In the genomic region with DNA sequence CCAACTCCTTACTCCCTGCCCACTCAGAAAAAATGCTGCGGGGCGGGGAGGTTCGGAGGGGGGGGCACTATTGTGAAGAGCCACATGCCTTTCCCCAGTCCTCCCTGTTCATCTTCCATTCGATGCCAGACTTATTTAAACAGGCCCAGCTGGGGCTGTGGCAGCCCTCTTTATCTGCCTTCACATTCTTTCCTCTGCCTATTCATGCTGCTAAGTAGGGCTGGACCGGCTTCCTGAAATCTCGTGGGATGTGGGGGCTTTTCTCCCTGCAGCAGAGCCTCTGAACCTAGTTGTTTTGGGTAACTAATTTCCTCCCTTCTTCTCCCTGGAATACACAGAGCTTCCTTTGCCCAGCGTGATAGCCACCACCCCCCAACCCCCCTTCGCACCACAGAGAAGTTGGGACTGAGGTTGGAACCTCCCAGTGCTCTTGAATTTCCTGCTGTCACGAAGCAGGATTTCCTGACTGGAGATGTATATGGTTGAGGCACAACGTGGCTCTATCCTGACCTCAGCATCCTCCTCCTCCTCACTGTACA, we compare ENCODE assay signal across 9 mouse cellular contexts.
DNase-seq lines count a peak whose midpoint lies in the region; ATAC-seq and TF ChIP-seq lines count a peak whose summit lies in the region.
"Had no signal": no experiment of that assay in that cellular context is flagged by ENCODE, and none has a peak within 500 bp of the region (broad histone marks: within the 10 kb centered on the region; RNA-seq: fewer than 3 reads in every experiment).

No protein-coding gene starts in this region.

- H3K27ac ChIP-seq in intestine, embryonic 14.5 days (ENCODE audit: low read depth) = peak overlapping the region; percentile 29; the same call in 1 of the 2 replicates
- no peak overlapping the region for H3K27ac ChIP-seq in intestine, postnatal 0 days (ENCODE audit: low read depth, low read length)
- peak overlapping the region; percentile 87 to 88 for H3K27ac ChIP-seq in heart, embryonic 14.5 days (replicated peaks in 1 of 2; ENCODE audit: control insufficient read depth in 1 of 2, insufficient read depth in 1 of 2, low read depth in 2 of 2, low read length in 2 of 2)
- H3K27ac ChIP-seq in midbrain, embryonic 11.5 days (ENCODE audit: low read depth, low read length) = no peak overlapping the region; the same call in 1 of the 2 replicates

- no peak overlapping the region for H3K4me2 ChIP-seq in intestine, embryonic 14.5 days (ENCODE audit: low read length)
- H3K4me2 ChIP-seq in intestine, postnatal 0 days (replicated peaks; ENCODE audit: low read depth) = no peak overlapping the region
- peak overlapping the region; percentile 40 for H3K4me2 ChIP-seq in heart, embryonic 14.5 days (ENCODE audit: low read length)
- no peak overlapping the region for H3K4me2 ChIP-seq in midbrain, embryonic 11.5 days

- no peak overlapping the region for H3K9ac ChIP-seq in intestine, embryonic 14.5 days (ENCODE audit: low read length)
- H3K9ac ChIP-seq in intestine, postnatal 0 days (ENCODE audit: low read depth, low read length) = no peak overlapping the region
- peak overlapping the region; percentile 32; the same call in 1 of the 2 replicates for H3K9ac ChIP-seq in heart, embryonic 14.5 days (ENCODE audit: low read length)
- no peak overlapping the region for H3K9ac ChIP-seq in midbrain, embryonic 11.5 days (ENCODE audit: low read length)

- H3K27me3 ChIP-seq in intestine, embryonic 14.5 days (replicated peaks; ENCODE audit: control insufficient read depth, insufficient read depth, low read length) = no peaks in the 10 kb centered on the region
- H3K27me3 ChIP-seq in intestine, postnatal 0 days (replicated peaks; ENCODE audit: control insufficient read depth, insufficient read depth, low read length) = no peaks in the 10 kb centered on the region
- no peaks in the 10 kb centered on the region for H3K27me3 ChIP-seq in heart, embryonic 14.5 days (ENCODE audit: control insufficient read depth, insufficient read depth, low read length)
- H3K27me3 ChIP-seq in midbrain, embryonic 11.5 days (ENCODE audit: control insufficient read depth, insufficient read depth, low read length) = no peaks in the 10 kb centered on the region
- H3K27me3 ChIP-seq: CH12.LX had no signal

- no peak for ATAC-seq in intestine, embryonic 14.5 days (replicated peaks; ENCODE audit: low FRiP score, low TSS enrichment, low read depth)
- ATAC-seq in intestine, postnatal 0 days = no peak
- ATAC-seq in heart, embryonic 14.5 days (ENCODE audit: insufficient number of reproducible peaks, insufficient read depth, low FRiP score, low read depth) = peak; percentile 81
- peak; percentile 70 for ATAC-seq in midbrain, embryonic 11.5 days (ENCODE audit: low FRiP score)

- no peak for DNase-seq in intestine, embryonic 14.5 days (ENCODE audit: low spot score)
- peak; percentile 78 for DNase-seq in kidney, postnatal 14 days
- peak; percentile 87 for DNase-seq in midbrain, embryonic 11.5 days (ENCODE audit: low spot score, missing footprints)
- DNase-seq in urinary bladder, adult 18-20 months (ENCODE audit: low spot score in 2 of 2) = no peak
- no peak for DNase-seq in cerebellum, postnatal 36 days
- no peak for DNase-seq in cerebellum, postnatal 14 days

- H3K4me1 ChIP-seq in intestine, embryonic 14.5 days (replicated peaks; ENCODE audit: control insufficient read depth, insufficient read depth, low read length) = no peaks in the 10 kb centered on the region; the same call in 1 of the 2 replicates
- no peaks in the 10 kb centered on the region for H3K4me1 ChIP-seq in intestine, postnatal 0 days (replicated peaks; ENCODE audit: control insufficient read depth, insufficient read depth, low read length)
- H3K4me1 ChIP-seq in heart, embryonic 14.5 days (ENCODE audit: control insufficient read depth in 2 of 2, insufficient read depth in 2 of 2, low read length in 2 of 2) = peaks cover 23 to 36% of the 10 kb centered on the region in 2 experiments
- H3K4me1 ChIP-seq in midbrain, embryonic 11.5 days (ENCODE audit: control insufficient read depth, insufficient read depth, low read length) = peaks cover 9% of the 10 kb centered on the region

- H3K4me3 ChIP-seq in intestine, embryonic 14.5 days (ENCODE audit: low read depth, low read length) = no peak overlapping the region
- H3K4me3 ChIP-seq in intestine, postnatal 0 days (ENCODE audit: low read depth, low read length) = no peak overlapping the region
- no peak overlapping the region for H3K4me3 ChIP-seq in heart, embryonic 14.5 days (ENCODE audit: control insufficient read depth in 1 of 2, insufficient read depth in 1 of 2, low read depth in 1 of 2, low read length in 2 of 2)
- no peak overlapping the region for H3K4me3 ChIP-seq in midbrain, embryonic 11.5 days (ENCODE audit: low read depth, low read length)

- TF ChIP-seq CTCF in intestine, postnatal 0 days (IDR thresholded peaks at IDR 0.05; ENCODE audit: low read depth) = no peak

- 15% methylated on average over 10 of the region's 10 CpGs for WGBS in intestine, embryonic 14.5 days
- whole genome bisulfite sequencing in intestine, postnatal 0 days = 13% methylated on average over 10 of the region's 10 CpGs
- WGBS in heart, embryonic 14.5 days = 6% methylated on average over 10 of the region's 10 CpGs
- 14% methylated on average over 10 of the region's 10 CpGs for WGBS in midbrain, embryonic 11.5 days

- H3K36me3 ChIP-seq in intestine, embryonic 14.5 days (ENCODE audit: control insufficient read depth, insufficient read depth, low read length) = no peaks in the 10 kb centered on the region
- H3K36me3 ChIP-seq in intestine, postnatal 0 days (ENCODE audit: control insufficient read depth, insufficient read depth) = no peaks in the 10 kb centered on the region
- H3K36me3 ChIP-seq in heart, embryonic 14.5 days (ENCODE audit: control insufficient read depth, insufficient read depth, low read length) = no peaks in the 10 kb centered on the region
- H3K36me3 ChIP-seq in midbrain, embryonic 11.5 days (ENCODE audit: control insufficient read depth, insufficient read depth, low read length) = no peaks in the 10 kb centered on the region

- H3K9me3 ChIP-seq in intestine, embryonic 14.5 days (ENCODE audit: control insufficient read depth, low read length) = no peaks in the 10 kb centered on the region
- H3K9me3 ChIP-seq in intestine, postnatal 0 days (ENCODE audit: control insufficient read depth) = no peaks in the 10 kb centered on the region
- peaks cover 3% of the 10 kb centered on the region; the same call in 1 of the 2 replicates for H3K9me3 ChIP-seq in heart, embryonic 14.5 days (ENCODE audit: control insufficient read depth, low read length)
- H3K9me3 ChIP-seq in midbrain, embryonic 11.5 days (ENCODE audit: control insufficient read depth, low read length) = no peaks in the 10 kb centered on the region

Comparison
In these comparisons a context has a peak if more than half of its experiments do, and no peak if none do; other contexts are left out.
1. H3K27ac ChIP-seq: peak in intestine, embryonic 14.5 days (single experiment) and heart, embryonic 14.5 days (2 of 2); none in intestine, postnatal 0 days (single experiment) and midbrain, embryonic 11.5 days (single experiment).
2. ATAC-seq: peak in heart, embryonic 14.5 days (single experiment) and midbrain, embryonic 11.5 days (single experiment); none in intestine, embryonic 14.5 days (single experiment) and intestine, postnatal 0 days (single experiment).
3. DNase-seq: peak in kidney, postnatal 14 days (single experiment) and midbrain, embryonic 11.5 days (single experiment); none in intestine, embryonic 14.5 days (single experiment), urinary bladder, adult 18-20 months (0 of 2), cerebellum, postnatal 36 days (0 of 2) and cerebellum, postnatal 14 days (0 of 2).